Mouse (Mus musculus) cerebellum, postnatal 36 days (tissue): ENCODE results near the gene Hsd3b7.

Experiments used
- DNase-seq, 2 experiments: peaks; one replicate each; pipeline ENCODE4 v3.0.0; 2021 to 2022; ENCODE audit warnings: mixed read lengths in 2 of 2

The Hsd3b7 gene

GRCm38 (mm10) chr7:127776426-127776825 lies 24.0 kb upstream of the Hsd3b7 start, which contains the start of gene Setd1a:
TSS of gene Setd1a (plus strand) at chr7:127776670.
- DNase-seq, result peak; percentile 89 to 90

GRCm38 (mm10) chr7:127776878-127777473 lies 23.4 kb upstream of the Hsd3b7 start:
- peak; percentile 97 to 98 for DNase-seq

GRCm38 (mm10) chr7:127777474-127778266 lies 22.7 kb upstream of the Hsd3b7 start:
- peak; percentile 56 to 65 for DNase-seq

GRCm38 (mm10) chr7:127778350-127778749 lies 22.1 kb upstream of the Hsd3b7 start:
- DNase-seq, result peak in 1 of 2 experiments; percentile 22

- DNase-seq, result no peak
Measured at GRCm38 (mm10) chr7:127785308-127785707, 15.1 kb upstream of the Hsd3b7 start, which contains the start of gene Gm49388. TSS of gene Gm49388 (plus strand) at chr7:127785608.

GRCm38 (mm10) chr7:127797076-127797845 lies 3.1 kb upstream of the Hsd3b7 start:
- peak in 1 of 2 experiments; percentile 27 for DNase-seq

GRCm38 (mm10) chr7:127798591-127798990 lies 1.8 kb upstream of the Hsd3b7 start:
- DNase-seq, result peak; percentile 95 to 96

GRCm38 (mm10) chr7:127799211-127799610 lies 1.2 kb upstream of the Hsd3b7 start:
- DNase-seq, result no peak

GRCm38 (mm10) chr7:127799738-127800137 lies 666 bp upstream of the Hsd3b7 start:
- peak in 1 of 2 experiments; percentile 34 for DNase-seq

- peak; percentile 42 to 53 for DNase-seq
Measured at GRCm38 (mm10) chr7:127801010-127801621, 712 bp downstream of the Hsd3b7 start.

- peak; percentile 78 to 84 for DNase-seq
Measured at GRCm38 (mm10) chr7:127802313-127802712, 1.9 kb downstream of the Hsd3b7 start.

GRCm38 (mm10) chr7:127808821-127809220 lies 8.4 kb downstream of the Hsd3b7 start:
- DNase-seq, result no peak

GRCm38 (mm10) chr7:127809846-127810245 lies 9.4 kb downstream of the Hsd3b7 start:
- no peak for DNase-seq

GRCm38 (mm10) chr7:127810650-127811049 lies 10.2 kb downstream of the Hsd3b7 start:
- DNase-seq, result no peak

- DNase-seq, result no peak
Measured at GRCm38 (mm10) chr7:127811240-127811639, 10.8 kb downstream of the Hsd3b7 start.

GRCm38 (mm10) chr7:127812292-127812691 lies 11.9 kb downstream of the Hsd3b7 start:
- peak in 1 of 2 experiments; percentile 59 for DNase-seq

- no peak for DNase-seq
Measured at GRCm38 (mm10) chr7:127813821-127814220, 13.4 kb downstream of the Hsd3b7 start.

- peak; percentile 98 to 99 for DNase-seq
Measured at GRCm38 (mm10) chr7:127814241-127814921, 14.0 kb downstream of the Hsd3b7 start.

- peak in 1 of 2 experiments; percentile 21 for DNase-seq
Measured at GRCm38 (mm10) chr7:127815116-127815665, 14.8 kb downstream of the Hsd3b7 start.

- DNase-seq, result peak; percentile 49
Measured at GRCm38 (mm10) chr7:127815954-127816821, 15.8 kb downstream of the Hsd3b7 start.

- DNase-seq, result peak; percentile 22
Measured at GRCm38 (mm10) chr7:127817053-127817452, 16.6 kb downstream of the Hsd3b7 start.
